22 mouse cellular contexts compared by ENCODE assay signal in the genomic region with DNA sequence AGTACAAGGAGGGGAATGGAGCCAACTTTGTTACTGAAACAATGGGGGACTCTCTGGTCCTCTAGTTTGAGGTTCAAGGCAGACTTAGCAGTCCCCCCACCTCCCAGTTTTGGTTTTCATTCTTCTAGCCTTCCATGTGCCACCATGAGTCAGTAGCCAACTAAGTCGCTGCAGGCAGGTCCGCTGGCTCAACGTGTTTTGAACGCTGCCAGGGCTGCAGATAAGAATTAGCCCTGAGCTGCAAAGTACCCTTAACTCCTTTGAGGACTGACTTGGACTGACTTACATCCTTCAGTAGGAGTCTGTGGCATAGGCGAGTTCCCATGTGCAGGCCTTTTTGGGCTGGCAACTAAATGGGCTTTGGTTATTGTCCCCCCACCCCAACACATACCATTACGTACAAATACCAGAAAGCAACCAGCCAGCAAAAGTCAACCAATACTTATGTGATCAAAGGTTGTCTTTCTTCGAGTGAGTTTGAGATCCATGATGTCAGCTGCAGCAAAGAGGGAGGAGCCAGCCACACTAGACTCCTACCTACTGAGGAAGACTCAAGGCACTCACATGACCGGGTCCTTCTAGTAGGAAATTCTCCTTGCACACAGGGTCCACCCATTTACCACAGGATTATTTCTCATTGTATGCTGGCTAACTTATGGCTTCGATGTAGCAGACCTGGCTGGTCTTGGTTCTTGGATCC. TPM values are rescaled to one million over a fixed set of nuclear protein-coding genes. Genes with fewer than 3 reads are reported as not detected.
DNase-seq lines count a peak whose midpoint lies in the region; ATAC-seq and TF ChIP-seq lines count a peak whose summit lies in the region.
"Had no signal": no experiment of that assay in that cellular context is flagged by ENCODE, and none has a peak within 500 bp of the region (broad histone marks: within the 10 kb centered on the region; RNA-seq: fewer than 3 reads in every experiment).

No protein-coding gene starts in this region.

- no peaks in the 10 kb centered on the region for H3K27me3 ChIP-seq in kidney, embryonic 14.5 days (ENCODE audit: control insufficient read depth, insufficient read depth, low read length)
- no peaks in the 10 kb centered on the region for H3K27me3 ChIP-seq in kidney, postnatal 0 days (ENCODE audit: insufficient read depth, low read length)
- H3K27me3 ChIP-seq in kidney, embryonic 15.5 days: no peaks in the 10 kb centered on the region
- H3K27me3 ChIP-seq in stomach, postnatal 0 days (ENCODE audit: control insufficient read depth, insufficient read depth, low read length): no peaks in the 10 kb centered on the region
- H3K27me3 ChIP-seq: embryonic facial prominence, embryonic 15.5 days; hindbrain, embryonic 13.5 days had no signal

- TF ChIP-seq EP300 in stomach, postnatal 0 days (optimal IDR thresholded peaks at IDR 0.05): no peak

- H3K4me1 ChIP-seq in kidney, embryonic 14.5 days (ENCODE audit: control insufficient read depth, insufficient read depth, low read length): no peaks in the 10 kb centered on the region
- H3K4me1 ChIP-seq in kidney, postnatal 0 days (replicated peaks; ENCODE audit: insufficient read depth, low read length): no peaks in the 10 kb centered on the region
- H3K4me1 ChIP-seq in kidney, embryonic 15.5 days: no peaks in the 10 kb centered on the region
- no peaks in the 10 kb centered on the region for H3K4me1 ChIP-seq in stomach, postnatal 0 days (replicated peaks; ENCODE audit: control insufficient read depth, insufficient read depth)
- H3K4me1 ChIP-seq: embryonic facial prominence, embryonic 15.5 days; hindbrain, embryonic 13.5 days had no signal

- H3K4me2 ChIP-seq in kidney, embryonic 14.5 days (replicated peaks; ENCODE audit: low read depth, low read length): no peak overlapping the region
- H3K4me2 ChIP-seq in kidney, postnatal 0 days (ENCODE audit: low read length): no peak overlapping the region
- H3K4me2 ChIP-seq in kidney, embryonic 15.5 days: no peak overlapping the region
- H3K4me2 ChIP-seq in stomach, postnatal 0 days (replicated peaks; ENCODE audit: low read depth): no peak overlapping the region
- H3K4me2 ChIP-seq: embryonic facial prominence, embryonic 15.5 days; hindbrain, embryonic 13.5 days had no signal

- H3K9ac ChIP-seq in kidney, embryonic 14.5 days (ENCODE audit: low read depth, low read length): no peak overlapping the region
- H3K9ac ChIP-seq in kidney, postnatal 0 days (ENCODE audit: low read depth, low read length): no peak overlapping the region
- H3K9ac ChIP-seq in kidney, embryonic 15.5 days: no peak overlapping the region
- no peak overlapping the region for H3K9ac ChIP-seq in stomach, postnatal 0 days (ENCODE audit: low read length)
- H3K9ac ChIP-seq: embryonic facial prominence, embryonic 15.5 days; hindbrain, embryonic 13.5 days had no signal

- ATAC-seq in kidney, embryonic 14.5 days (ENCODE audit: low FRiP score, low TSS enrichment): no peak
- no peak for ATAC-seq in kidney, postnatal 0 days (replicated peaks; ENCODE audit: low FRiP score, low read depth)
- ATAC-seq in kidney, embryonic 15.5 days (replicated peaks; ENCODE audit: low FRiP score): no peak
- peak; percentile 31; the same call in 1 of the 2 replicates for ATAC-seq in stomach, postnatal 0 days (ENCODE audit: low FRiP score, low TSS enrichment)
- ATAC-seq: forebrain, embryonic 14.5 days; hindbrain, postnatal 0 days had no signal

- H3K36me3 ChIP-seq in kidney, embryonic 14.5 days (ENCODE audit: control insufficient read depth, insufficient read depth, low read length): no peaks in the 10 kb centered on the region
- no peaks in the 10 kb centered on the region for H3K36me3 ChIP-seq in kidney, postnatal 0 days (ENCODE audit: insufficient read depth, low read length)
- H3K36me3 ChIP-seq in kidney, embryonic 15.5 days: no peaks in the 10 kb centered on the region
- no peaks in the 10 kb centered on the region for H3K36me3 ChIP-seq in stomach, postnatal 0 days (ENCODE audit: control insufficient read depth, insufficient read depth, low read length)
- H3K36me3 ChIP-seq: embryonic facial prominence, embryonic 15.5 days; forebrain, embryonic 10.5 days; hindbrain, embryonic 13.5 days had no signal

- H3K4me3 ChIP-seq in kidney, embryonic 14.5 days (ENCODE audit: low read length): no peak overlapping the region
- H3K4me3 ChIP-seq in kidney, postnatal 0 days (replicated peaks; ENCODE audit: low read depth, low read length): no peak overlapping the region
- H3K4me3 ChIP-seq in kidney, embryonic 15.5 days (replicated peaks): no peak overlapping the region
- H3K4me3 ChIP-seq in stomach, postnatal 0 days (ENCODE audit: low read depth, low read length): no peak overlapping the region
- H3K4me3 ChIP-seq: embryonic facial prominence, embryonic 15.5 days; erythroblast, embryonic 14.5 days; forebrain, embryonic 10.5 days; hindbrain, embryonic 13.5 days had no signal

- WGBS in kidney, embryonic 14.5 days: 83% methylated on average over 9 of the region's 9 CpGs
- 85% methylated on average over 9 of the region's 9 CpGs for WGBS in kidney, postnatal 0 days
- 86% methylated on average over 9 of the region's 9 CpGs for WGBS in kidney, embryonic 15.5 days
- 65% methylated on average over 9 of the region's 9 CpGs for WGBS in stomach, postnatal 0 days

- TF ChIP-seq CTCF in kidney, postnatal 0 days (IDR thresholded peaks at IDR 0.05; ENCODE audit: low read depth): no peak
- no peak for TF ChIP-seq CTCF in stomach, postnatal 0 days (IDR thresholded peaks at IDR 0.05; ENCODE audit: low read depth)

- H3K9me3 ChIP-seq in kidney, embryonic 14.5 days (ENCODE audit: control insufficient read depth, low read length): no peaks in the 10 kb centered on the region
- no peaks in the 10 kb centered on the region for H3K9me3 ChIP-seq in kidney, postnatal 0 days (replicated peaks; ENCODE audit: low read length)
- no peaks in the 10 kb centered on the region for H3K9me3 ChIP-seq in kidney, embryonic 15.5 days (replicated peaks)
- H3K9me3 ChIP-seq in stomach, postnatal 0 days (ENCODE audit: control insufficient read depth, low read length): no peaks in the 10 kb centered on the region
- H3K9me3 ChIP-seq: embryonic facial prominence, embryonic 15.5 days; forebrain, embryonic 10.5 days; hindbrain, embryonic 13.5 days had no signal

- H3K27ac ChIP-seq in kidney, embryonic 14.5 days (ENCODE audit: low read depth, low read length): no peak overlapping the region
- 0 out of 2 replicates have a peak overlapping the region, but pooled peaks have one; percentile 25 for H3K27ac ChIP-seq in kidney, postnatal 0 days
- H3K27ac ChIP-seq in kidney, embryonic 15.5 days: no peak overlapping the region
- H3K27ac ChIP-seq in stomach, postnatal 0 days (replicated peaks): peak overlapping the region; percentile 53; the same call in 1 of the 2 replicates
- H3K27ac ChIP-seq: embryonic facial prominence, embryonic 15.5 days; forebrain, embryonic 10.5 days; hindbrain, embryonic 13.5 days; hindbrain, postnatal 0 days had no signal

- peak; percentile 24 for DNase-seq in adrenal gland, postnatal 10 days
- no peak for DNase-seq in adrenal gland, postnatal 14 days
- peak; percentile 22 for DNase-seq in kidney, adult 18-20 months
- DNase-seq in kidney, postnatal 0 days (ENCODE audit: low spot score): no peak
- peak; percentile 21 for DNase-seq in stomach, postnatal 0 days (ENCODE audit: low spot score)
- DNase-seq in adipocyte (ENCODE audit: low spot score): no peak
- DNase-seq: B cell, adult 2 months; cerebellum, adult 11 months; cerebellum, adult 8-10 months; cerebellum, postnatal 14 days; embryo, embryonic 11 days; gastrocnemius, postnatal 10 days; heart, postnatal 14 days had no signal

RNA-seq across cellular contexts. Expression of a gene that starts 19.6 kb away (rescaled TPM):
- total RNA-seq in adrenal gland, postnatal 10 days (2021): 1 to 10 TPM; 2.0 to 2.8 TPM
- 2.3 and 4.4 TPM in 2 replicates for total RNA-seq in adrenal gland, postnatal 14 days (2021)
- polyA plus RNA-seq in kidney, embryonic 14.5 days (2014; fragmentation: Nextera tagmentation; extraction: Ambion mirVana): 3.8 and 4.0 TPM in 2 replicates
- 6.7 and 7.5 TPM in 2 replicates for polyA plus RNA-seq in kidney, postnatal 0 days (2015; fragmentation: Nextera tagmentation; extraction: Ambion mirVana)
- 3.8 and 4.8 TPM in 2 replicates for polyA plus RNA-seq in kidney, embryonic 15.5 days (2015; fragmentation: Nextera tagmentation; extraction: Ambion mirVana)
- polyA plus RNA-seq in stomach, postnatal 0 days (2015; fragmentation: Nextera tagmentation; extraction: Ambion mirVana): 2.5 and 2.9 TPM in 2 replicates
- total RNA-seq: MEL had no signal
- polyA plus RNA-seq: erythroblast, embryonic 14.5 days had no signal

Comparison
In these comparisons a context has a peak if more than half of its experiments do, and no peak if none do; other contexts are left out.
1. DNase-seq: peak in adrenal gland, postnatal 10 days (single experiment), kidney, adult 18-20 months (single experiment) and stomach, postnatal 0 days (single experiment); none in adrenal gland, postnatal 14 days (single experiment), kidney, postnatal 0 days (single experiment) and adipocyte (single experiment).
2. H3K27ac ChIP-seq: peak in kidney, postnatal 0 days (single experiment) and stomach, postnatal 0 days (single experiment); none in kidney, embryonic 14.5 days (single experiment) and kidney, embryonic 15.5 days (single experiment).